Mouse (Mus musculus) megakaryocyte, embryonic 14.5 days (primary cell): ENCODE results near the gene Zfp575.

Experiments used
- FLI1 ChIP-seq: IDR thresholded peaks from 2 replicates; pipeline ENCODE4 v1.6.1; 2012; ENCODE audit warnings: low read length, inconsistent platforms, mixed read lengths
- GATA1 ChIP-seq: IDR thresholded peaks from 3 replicates; pipeline ENCODE4 v1.6.1; 2012; ENCODE audit warnings: mixed read lengths, low read length, inconsistent platforms, borderline replicate concordance

- no peak for TF ChIP-seq GATA1
- TF ChIP-seq FLI1: no peak
These were observed 13.6 kb upstream of the Zfp575 start for GRCm38 (mm10) chr7:24600941-24601597.
